Mouse (Mus musculus) lung, adult 18-20 months (tissue): ENCODE data around the gene Tk2.

ENCODE experiments used
- DNase-seq, 2 experiments: peaks; one replicate each; pipeline ENCODE4 v3.0.0; 2022; ENCODE audit warnings: mixed read lengths in 2 of 2

Gene Tk2

DNA sequence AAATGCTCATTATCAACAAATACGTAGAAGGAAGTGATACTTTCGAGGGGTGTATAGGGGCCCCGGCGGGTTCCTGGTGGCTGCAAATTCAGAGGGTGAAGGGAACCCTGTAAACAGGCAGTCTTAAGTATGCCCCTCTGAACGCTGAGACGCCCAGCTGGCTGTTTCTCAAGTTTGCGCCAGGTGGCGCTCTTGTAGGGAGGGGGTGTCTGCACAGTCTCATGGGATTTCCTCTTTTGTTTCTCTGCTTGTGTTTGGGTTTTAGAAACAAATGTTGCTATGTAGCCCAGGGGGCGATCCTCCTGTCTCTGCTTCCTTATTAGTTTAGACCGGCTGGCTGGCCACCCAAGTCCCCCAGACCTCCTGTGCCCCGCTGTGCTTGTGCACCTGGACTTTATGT, 29.3 kb downstream of the Tk2 start:
- DNase-seq = peak; percentile 42 to 44

DNA sequence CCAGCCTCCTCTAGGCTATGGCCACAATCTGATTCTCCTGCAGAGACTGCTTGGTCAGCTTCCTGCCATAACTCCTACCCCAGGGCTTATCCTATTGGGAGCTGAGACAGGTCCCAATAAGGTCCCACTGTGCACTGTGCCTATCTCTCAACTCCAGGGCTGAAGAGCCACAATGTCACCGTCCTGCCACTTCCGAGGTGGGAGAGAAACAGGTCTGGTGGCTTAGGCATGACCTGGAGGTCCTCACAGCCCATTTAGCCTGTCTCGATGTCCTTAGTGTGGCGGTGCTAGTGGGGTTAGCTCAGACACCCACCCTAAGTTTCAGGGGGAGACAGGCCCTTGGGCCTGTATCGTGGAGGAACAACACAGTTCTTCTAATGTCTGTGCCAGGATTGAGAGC, 30.8 kb downstream of the Tk2 start:
- DNase-seq = no peak

DNA sequence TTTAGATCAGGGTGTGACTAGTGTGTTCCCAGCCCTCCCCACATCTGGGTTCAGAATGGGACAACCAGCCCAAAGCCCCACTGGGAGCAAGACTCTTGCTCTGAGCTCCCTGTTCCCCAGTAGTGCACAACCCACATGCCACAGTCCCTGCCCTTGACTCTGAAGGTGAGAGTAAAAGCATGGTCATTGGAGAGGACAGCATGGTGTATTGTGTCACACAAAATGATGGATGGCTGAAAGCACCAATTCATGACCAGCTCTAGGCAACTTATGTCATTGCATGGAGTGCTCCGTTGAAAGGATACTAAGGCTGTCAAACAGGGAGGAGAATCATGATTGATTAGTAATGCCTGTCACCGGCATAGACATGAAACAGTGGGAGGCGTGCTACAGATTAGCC, 43.1 kb downstream of the Tk2 start:
- no peak for DNase-seq

DNA sequence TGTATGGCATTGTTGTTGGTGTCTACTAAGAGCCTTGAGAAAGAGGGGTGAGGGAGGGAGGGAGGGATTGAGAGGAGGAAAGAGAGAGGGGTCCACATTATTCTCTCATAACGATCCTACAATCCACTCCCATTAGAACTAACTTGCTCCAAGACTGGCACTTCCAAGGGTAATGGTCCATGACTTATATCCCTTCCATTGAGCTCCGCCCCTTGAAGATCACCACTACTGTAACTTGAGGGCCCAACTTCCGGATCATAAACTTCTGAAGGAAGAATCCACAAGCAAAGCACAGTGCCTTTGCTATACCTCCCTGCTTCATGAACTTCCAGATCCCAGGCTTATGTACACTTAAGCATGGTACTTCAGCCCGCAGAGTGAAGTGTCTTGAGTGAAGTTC, 46.0 kb downstream of the Tk2 start:
- DNase-seq = no peak

DNA sequence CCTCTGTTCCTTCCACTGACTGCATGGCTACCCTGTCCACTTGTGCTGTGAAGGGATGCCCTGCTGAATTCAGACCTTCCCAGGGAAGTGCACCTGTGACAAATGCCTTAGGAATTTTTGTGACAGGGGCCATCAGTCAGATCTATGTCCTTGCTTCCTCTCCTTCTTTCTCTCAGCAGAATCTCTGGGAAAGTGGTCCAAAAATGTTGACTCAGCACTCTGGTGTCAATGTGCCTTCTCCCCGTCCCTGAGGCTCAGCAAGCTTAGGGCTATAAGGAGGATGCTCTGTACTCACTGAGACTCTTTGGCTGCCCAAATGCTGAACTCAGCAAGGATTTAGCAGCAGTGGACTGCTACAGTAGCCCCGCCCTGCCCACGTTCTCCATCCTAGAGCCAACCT, 46.7 kb downstream of the Tk2 start:
- no peak for DNase-seq

DNA sequence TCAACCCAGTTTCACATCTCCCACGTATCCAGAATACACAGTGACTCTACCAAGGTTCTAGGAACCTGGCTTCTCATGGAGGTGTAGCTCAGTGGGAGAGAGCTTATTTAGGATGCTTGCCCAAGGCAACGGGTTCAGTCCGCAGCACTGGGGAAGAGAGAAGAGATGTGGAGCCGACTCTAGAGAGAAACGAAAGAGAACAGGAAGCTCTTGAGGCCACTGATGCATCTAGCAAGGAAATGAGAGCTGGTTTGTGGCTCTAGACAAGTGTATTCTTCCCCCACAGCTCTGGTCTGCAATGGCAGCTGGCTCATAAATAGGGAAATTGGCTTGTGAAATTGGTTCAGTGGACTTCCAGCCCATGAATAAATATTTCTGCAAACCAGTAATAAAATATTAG, 48.6 kb downstream of the Tk2 start:
- no peak for DNase-seq

DNA sequence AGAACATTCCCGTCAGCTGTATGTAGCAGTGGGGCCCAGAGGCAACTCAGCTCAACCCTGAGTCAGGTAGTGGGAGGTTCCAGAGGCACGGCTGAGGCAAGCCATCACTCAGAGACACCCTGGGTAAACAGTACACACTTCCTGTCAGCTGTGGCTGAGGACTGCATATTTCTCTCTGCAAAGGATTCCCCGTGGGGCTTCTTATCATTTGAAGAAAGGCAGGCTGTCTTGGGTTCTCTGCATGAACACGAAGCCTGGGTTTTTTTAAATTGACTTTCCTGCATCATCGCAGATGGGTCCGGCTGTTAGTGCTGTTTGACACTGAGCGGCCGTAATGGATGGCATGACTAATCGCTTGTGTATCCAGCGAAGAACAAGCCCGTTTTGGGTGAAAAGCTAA, 56.9 kb downstream of the Tk2 start:
- no peak for DNase-seq

DNA sequence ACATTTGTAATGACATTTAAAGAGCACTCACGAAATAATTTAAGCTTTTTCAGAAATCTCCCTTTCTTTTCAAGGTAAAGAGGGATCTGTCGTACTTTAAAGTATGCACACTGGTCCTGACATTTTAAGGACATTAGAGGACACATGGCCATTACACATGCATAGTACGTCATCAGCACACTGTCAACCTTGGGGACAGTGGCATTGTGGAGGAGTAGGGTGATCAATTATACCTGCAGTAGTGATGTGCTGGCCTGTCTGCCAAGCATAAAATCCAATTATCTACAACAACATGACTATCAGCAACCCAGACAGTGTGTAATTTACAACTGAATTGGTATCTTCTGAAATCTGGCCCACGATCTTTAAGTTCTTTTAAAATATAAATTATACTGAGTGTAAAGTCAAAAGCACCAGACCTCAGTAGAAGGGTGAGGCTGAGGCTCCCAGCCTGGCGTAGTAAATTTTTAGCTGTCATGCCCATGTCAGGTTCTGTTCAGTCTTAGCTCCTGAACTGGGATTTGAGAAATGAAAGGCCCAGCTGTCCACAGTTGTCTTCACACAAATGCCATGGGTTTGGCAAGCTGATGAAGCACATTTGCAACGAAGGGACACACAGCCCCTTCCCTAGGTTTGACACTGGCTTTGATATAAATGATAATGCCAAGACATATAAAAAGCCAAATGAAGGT, 57.4 kb downstream of the Tk2 start:
- DNase-seq = no peak

DNA sequence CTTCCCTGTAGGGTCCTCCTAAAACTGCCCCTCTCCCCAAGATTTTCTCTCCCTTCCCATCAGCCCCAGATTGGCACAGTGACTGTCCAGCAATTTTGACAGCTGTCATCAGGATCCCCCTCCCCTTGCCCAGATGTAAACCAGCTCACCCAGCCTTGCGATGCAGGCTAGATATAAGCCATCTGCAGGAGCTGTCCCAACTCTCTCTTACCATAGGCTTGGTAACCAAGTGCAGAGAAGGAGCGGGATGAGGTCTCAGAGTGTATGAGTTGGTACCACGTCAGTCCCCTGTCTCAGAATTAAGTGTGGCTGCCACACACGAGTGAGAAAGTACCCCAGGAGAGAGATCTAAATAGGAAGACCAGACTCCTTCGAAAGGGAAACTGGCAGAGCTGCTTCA, 59.9 kb downstream of the Tk2 start:
- no peak for DNase-seq

DNA sequence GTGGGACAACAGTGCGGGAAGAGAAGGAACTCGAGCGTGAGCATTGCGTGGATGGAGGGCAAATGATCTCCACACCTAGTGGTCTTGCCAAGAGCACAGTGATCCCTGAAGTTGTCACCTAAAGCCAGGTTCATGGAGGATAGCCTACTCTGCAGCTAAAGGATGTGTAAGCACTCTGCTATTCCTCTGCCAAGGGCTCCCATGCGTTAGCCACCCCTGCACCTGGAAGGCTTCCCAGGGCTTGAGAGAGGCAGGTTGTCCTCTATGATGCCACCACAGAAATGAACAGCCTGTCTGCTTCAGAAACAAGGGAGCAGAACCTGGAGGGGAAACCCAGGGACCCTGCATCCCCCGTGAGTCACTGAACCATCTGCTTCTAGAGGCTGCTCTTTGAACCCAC, 60.7 kb downstream of the Tk2 start:
- no peak for DNase-seq

DNA sequence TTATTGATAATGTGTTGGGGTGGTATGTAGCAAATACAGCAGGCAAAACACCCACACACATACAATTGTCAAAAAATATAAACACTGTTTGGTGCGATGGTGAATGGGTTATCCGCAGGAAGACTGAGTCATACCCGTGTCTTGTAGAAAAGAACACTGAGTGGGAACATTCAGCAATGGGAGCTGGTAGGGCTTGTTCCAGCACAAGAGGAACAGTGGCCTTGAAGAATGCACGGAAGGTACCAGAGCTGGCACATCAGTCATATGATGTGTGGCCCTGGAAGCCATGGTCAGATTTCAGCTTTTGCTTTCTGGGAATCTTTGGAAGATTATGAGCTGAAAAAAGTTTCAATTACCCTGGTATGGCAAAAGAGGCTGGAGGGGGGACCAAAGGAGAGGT, 61.5 kb downstream of the Tk2 start:
- DNase-seq = no peak

DNA sequence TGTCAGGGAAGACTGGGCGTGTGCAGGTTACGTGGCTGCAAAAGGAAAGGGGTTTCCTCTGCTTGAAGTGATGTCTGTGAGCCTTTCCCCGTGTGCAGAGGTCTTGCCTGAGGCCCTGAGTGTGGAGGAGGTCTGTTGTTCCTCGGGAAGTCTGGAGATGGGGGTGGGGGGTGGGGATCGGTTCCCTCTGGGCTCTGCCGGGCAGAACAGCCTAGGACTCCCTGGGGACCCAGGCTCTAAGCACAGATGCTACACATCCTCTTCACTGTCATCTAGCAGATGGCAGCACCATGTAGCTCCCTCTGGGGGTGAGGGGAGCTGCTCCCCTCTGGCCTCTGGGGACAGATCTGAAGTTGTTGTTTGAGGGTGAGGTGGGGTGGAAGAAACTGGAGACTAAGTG, 63.5 kb downstream of the Tk2 start:
- DNase-seq = no peak

DNA sequence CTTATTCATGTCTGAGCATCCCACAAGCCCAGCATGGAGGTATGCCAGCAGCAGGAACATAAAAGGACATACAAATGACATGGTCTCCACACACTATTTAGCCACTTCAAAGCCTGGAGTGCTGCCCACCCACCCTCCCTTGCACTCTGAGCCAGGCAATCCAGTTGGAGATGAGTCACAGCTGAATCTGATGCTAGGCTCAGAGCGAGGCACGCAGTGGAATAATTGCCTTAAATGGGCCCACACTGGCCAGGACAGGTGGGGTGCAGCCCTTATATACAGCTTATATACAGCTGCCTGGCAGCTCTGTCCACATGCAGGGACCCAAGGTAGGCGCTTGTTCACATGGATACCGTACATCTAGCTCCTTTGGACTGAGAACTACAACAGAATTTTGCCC, 71.3 kb downstream of the Tk2 start:
- no peak for DNase-seq
